Mouse (Mus musculus) hematopoietic stem cell, adult 5-6 weeks (primary cell): ENCODE results near the gene Nfkbid. TPM values are rescaled to one million over a fixed set of nuclear protein-coding genes. Genes with fewer than 3 reads are reported as not detected.

Source experiments
- ATAC-seq, 2 experiments: fragments of 125-278 bp in 1 of 2; replicated peaks in 1 of 2; 2 replicates each; pipeline ENCODE4 v1.8.0; 2016 to 2017; ENCODE audit warnings: inconsistent platforms in 2 of 2, mild to moderate bottlenecking in 2 of 2, moderate number of reproducible peaks in 2 of 2, low read depth in 1 of 2, moderate TSS enrichment in 1 of 2; ENCODE audit not compliant: low FRiP score in 2 of 2, poor library complexity in 2 of 2, severe bottlenecking in 2 of 2, insufficient read depth in 1 of 2, low TSS enrichment in 1 of 2
- total RNA-seq: library from RNA; stranded (forward); fragments of 172-1452, 232-1000 nt; gene quantifications from 2 replicates; pipeline ENCODE4 v1.2.3, GENCODE M21; 2017

Nfkbid gene
- total RNA-seq, 1 experiment from 2014 or later = 45.4 TPM

DNA sequence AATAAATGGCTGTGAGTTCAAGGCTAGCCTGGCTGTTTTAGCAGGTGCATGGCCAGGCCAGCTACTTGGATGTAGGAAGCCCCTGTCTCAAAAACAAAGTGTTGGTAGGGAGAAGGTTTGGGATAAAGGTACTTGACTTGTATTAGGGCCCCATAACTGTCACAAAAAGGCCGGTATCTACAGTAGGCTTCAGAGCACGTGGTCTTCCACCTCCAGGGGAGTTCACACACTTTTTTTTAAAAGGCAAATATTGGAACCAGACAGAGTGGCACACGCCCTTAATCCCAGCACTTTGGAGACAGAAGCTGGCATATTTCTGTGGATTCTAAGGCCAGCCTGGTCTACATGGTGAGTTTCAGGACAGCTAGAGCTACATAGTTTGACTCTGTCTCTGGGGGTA is 859 bp upstream of the Nfkbid start:
- no peak for ATAC-seq

- ATAC-seq = peak; percentile 46 to 51
Measured at GRCm38 (mm10) chr7:30421890-30422435, 431 bp downstream of the Nfkbid start.

DNA sequence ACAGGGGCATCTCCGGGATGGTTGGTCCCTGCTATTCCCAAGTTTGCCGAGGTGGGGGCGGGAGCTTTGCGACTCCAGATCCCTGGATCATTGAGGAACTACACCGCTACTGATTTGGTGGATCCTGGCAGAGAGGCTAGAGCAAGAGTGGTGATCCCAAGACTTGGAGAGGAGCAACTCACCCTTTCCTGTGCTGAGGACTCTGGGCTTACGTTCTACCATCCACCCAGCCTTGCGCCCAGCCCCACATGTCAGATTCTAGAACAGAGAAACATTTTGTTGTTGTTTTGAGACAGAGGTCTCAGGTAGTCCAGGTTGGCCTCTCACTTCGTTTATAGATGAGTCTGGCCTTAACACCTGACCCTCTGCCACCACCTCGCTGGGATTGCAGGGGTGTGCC is 1.0 kb downstream of the Nfkbid start:
- ATAC-seq = no peak

DNA sequence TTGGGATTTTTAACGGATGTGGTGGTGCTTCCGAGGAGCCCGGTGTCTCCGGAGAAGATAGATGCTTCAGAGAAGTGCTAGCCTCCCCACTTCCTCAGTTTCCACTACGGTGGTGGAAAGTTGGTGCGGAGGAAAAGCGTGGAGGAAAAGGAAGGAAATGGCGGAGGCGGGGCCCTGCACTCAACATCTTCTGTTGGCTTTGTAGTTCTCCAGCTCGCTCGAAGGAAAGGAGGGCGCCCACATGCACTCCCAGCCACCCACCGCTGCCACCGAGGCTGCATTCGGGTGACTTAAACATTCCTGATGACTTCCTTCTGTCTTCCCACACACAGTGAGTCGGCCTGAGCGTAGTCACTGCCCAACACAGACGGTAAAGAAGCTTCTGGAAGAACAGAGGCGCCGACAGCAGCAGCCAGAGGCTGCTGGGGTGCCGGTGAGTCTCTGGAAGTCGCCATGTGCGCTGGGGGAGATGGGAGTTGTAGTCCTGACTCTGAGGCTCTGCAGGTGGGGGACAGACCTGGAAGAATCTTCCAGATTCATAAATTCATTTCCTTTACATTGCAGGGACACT is 1.6 kb downstream of the Nfkbid start:
- ATAC-seq = peak; percentile 3 to 30; a peak in 3 of 4 replicates

DNA sequence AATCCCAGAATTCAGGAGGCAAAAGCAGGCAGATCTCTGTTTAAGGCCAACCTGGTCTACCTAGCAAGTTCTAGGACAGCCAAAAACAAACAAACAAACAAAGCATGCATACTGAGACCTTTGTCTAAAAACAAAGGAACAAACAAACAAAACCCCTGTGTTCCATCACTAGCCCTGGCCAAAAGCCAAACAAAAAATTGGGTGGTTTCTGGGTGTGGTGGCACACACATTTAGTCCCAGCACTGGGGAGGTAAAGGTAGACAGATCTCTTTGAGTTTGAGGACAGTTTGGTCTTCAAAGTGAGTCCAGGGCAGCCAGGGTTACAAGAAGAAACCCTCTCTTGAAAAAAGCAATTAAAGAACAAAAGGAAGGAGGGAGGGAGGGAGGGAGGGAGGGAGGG is 7.8 kb downstream of the Nfkbid start:
- ATAC-seq = no peak

GRCm38 (mm10) chr7:30430191-30430590 is 8.7 kb downstream of the Nfkbid start:
- ATAC-seq = no peak

DNA sequence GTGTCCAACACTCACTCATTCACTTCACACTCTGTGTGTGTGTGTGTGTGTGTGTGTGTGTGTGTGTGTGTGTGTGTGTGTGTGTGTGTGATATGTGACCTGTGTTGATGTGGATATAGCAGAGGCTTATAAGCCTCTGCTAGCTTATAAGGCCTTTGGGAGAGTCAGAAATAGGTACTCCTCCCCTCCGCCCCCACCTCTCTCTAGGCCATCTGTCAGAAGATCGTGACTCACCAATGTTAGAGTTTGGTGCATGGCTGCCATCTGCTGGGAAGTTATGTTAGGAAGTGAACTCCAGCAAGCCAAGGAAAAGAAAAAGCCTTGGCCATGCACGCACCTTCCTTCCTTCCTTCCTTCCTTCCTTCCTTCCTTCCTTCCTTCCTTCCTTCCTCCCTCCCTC is 10.3 kb downstream of the Nfkbid start:
- peak; percentile 60 to 75 for ATAC-seq

DNA sequence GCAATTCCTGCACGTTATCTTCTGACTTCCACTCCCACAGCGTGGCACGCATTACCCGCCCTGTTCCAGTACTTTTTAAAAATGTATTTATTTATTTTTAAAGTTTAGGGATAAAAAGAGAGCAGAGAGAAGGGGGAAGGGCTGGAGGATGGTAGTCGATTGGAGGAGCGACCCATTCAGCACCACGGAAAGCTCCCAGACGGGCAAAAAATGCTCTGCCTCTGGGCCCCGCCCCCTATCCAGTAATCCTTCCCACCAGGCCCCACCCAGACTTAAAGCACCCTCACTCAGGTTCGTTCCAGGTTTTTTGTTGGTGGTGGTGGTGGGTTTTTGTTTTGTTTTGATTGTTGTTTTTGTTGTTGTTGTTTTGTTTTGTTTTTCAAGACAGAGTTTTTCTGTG is 12.7 kb downstream of the Nfkbid start:
- no peak; a peak in 1 of 4 replicates for ATAC-seq

GRCm38 (mm10) chr7:30434701-30435100 is 13.2 kb downstream of the Nfkbid start:
- ATAC-seq = no peak

- ATAC-seq = no peak
Measured at GRCm38 (mm10) chr7:30435156-30435555, 13.6 kb downstream of the Nfkbid start.

GRCm38 (mm10) chr7:30436879-30437278 is 15.3 kb downstream of the Nfkbid start:
- ATAC-seq = 0 out of 4 replicates have a peak, but pooled peaks of 1 of the 2 experiments have one; percentile 15

DNA sequence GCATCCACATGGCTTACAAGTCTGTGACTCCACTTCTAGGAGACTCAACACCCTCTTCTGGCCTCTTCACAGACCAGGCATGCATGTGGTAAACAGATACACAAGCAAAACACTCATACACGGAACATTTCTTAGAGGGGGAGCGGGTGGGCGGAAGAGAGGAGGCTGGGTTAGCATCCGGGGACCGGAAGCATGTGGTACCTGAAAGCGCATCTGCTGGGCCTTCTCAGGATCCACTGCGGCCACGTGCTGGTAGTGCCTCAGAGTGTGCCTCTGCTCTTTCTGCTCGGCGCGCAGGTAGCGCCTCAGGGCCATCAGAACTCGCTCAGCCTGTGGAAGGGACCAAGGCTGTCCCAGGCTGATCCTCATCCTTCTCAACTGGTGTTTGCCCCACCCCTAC is 18.2 kb downstream of the Nfkbid start:
- ATAC-seq = no peak

- ATAC-seq = peak; percentile 28 to 61; a peak in 2 of 4 replicates
Measured at GRCm38 (mm10) chr7:30440697-30441096, 19.2 kb downstream of the Nfkbid start.

GRCm38 (mm10) chr7:30443696-30444095 is 22.2 kb downstream of the Nfkbid start:
- ATAC-seq = no peak

DNA sequence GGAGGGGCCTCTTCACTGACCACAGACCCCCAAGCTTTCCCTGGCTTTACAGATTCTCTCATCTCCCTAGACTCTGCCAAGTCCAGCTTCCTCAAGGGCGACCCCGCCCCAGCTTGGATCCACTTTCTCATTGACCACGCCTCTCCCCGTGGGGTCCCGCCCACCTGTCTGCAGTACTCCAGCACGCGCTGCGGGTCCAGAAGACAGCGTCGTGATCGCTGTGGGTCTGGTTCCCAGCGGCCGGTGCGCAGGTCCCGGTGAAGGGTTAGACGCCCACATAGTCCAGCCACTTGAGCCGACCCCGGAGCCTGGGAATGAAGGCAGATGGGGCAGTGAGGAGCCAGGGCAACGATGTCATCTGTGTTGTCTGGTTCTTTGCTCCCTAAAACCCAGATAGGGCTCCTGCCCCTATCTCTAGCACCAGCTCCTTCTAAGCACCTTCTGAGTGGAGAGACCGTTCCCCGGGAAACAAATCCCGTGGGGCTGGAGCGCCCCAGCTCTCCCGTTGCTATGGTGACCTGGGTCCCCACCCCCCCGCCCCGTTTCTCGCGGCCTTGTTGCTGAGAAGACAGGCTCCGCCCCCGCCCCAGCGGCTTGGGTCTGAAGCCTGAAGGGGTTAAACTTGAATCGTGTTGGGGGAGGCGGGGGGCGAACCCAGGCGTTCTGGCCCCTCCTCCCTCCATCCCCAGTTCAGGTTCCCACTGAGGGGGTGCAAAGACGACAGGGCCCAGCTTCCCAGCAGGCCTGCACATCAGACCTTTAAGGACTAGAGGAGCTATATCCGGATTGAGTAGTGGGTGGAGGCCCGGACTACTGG is 22.8 kb downstream of the Nfkbid start:
- ATAC-seq = 0 out of 4 replicates have a peak, but pooled peaks of 1 of the 2 experiments have one; percentile 28

DNA sequence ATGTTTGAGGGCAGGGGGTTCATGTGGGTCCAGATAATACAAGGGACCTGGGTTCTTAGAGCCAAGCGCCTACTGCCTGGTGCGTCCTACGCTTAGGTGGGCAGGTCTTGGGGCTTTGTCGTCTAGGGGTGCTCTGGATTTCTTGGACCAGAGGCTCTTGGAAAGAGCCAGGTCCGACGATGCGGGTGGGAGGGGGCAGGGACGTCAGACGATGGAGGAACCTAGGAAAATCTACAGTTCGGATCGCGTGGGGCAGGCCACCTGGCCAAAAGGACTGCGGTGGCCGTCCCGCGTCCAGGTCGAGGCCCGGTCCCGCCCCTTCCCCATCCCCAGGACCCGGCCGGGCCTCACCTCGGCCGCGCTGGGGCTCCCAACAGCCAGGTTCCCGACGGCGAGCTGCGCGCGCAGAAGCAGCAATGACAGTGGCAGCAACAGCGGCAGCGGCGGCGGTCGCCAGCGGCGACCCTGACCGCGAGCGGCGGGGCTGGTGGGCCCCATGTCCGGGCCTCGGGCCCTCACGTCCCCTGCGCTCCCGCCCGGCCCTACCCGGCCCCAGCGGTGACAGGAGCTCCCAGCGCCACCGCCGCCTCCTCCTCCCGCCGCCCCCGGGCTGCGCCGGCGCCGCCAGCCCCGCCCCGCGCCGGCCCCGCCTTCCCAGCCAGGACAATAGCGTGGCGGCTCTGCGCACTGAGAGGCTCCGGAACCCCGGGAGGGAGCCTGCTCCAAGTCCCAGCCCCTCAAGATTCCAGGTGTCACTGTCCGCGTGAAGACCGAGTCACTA is 23.6 kb downstream of the Nfkbid start, which contains the start of gene Aplp1:
Gene Aplp1 (minus strand): TSS at position 565 of the 781 bp plus-strand sequence.
- no peak for ATAC-seq

DNA sequence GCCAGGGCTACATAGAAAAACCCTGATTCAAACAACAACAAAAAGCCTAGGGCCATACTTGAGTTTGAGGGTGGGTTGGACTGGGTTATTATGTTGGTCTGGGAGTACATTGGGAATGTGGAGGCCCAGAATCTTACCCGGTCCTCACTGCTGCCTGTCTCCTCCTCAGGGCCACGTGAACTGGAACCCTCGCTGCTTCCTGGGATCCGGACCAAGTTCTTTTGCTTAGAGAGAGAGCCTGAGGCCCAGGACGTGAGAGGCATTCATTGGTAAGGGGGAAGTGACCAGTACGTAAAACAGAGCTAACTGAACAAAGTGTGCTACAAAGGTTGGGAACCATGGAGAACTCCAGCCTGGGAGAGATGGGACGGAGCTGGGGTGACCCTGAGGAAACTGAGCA is 28.7 kb downstream of the Nfkbid start:
- no peak for ATAC-seq

- ATAC-seq = no peak
Measured at GRCm38 (mm10) chr7:30453327-30453726, 31.8 kb downstream of the Nfkbid start.
